Mouse (Mus musculus) spleen, adult 2 months (tissue): ENCODE measurements around the gene Ptbp3.

Experiments
- CTCF ChIP-seq: fragments of 200-500 bp; IDR thresholded peaks from 2 replicates; pipeline ENCODE4 v1.5.1; 2011; ENCODE audit warnings: mild to moderate bottlenecking, inconsistent platforms; ENCODE audit not compliant: insufficient read depth, insufficient read length, insufficient replicate concordance; ENCODE audit errors: extremely low read depth
- POLR2A ChIP-seq: fragments of 200-500 bp; IDR thresholded peaks from 2 replicates; pipeline ENCODE4 v1.6.1; 2011; ENCODE audit warnings: low read depth, low read length, inconsistent platforms

DNA sequence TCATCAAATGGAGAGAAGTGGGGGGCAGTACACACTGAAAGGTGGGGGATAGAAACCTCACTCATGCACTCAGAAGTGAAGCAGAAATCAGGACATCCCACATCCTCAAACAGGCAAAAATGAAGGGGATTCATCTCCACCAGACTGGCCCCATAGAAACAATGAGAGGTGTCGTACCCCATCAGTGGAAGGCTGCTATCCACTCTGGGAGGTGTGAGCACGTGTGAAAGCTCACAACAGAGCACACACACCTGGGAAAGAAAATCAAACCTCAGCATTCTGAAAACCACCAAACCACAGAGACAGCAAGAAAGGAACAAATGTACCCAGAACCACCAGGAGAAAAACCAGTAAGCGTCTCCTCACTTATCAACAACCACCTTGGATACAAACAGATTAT, 15.0 kb upstream of the Ptbp3 start:
- no peak for TF ChIP-seq CTCF
- TF ChIP-seq POLR2A = no peak
